Mouse (Mus musculus): ENCODE data around the gene Defb20.

DNA sequence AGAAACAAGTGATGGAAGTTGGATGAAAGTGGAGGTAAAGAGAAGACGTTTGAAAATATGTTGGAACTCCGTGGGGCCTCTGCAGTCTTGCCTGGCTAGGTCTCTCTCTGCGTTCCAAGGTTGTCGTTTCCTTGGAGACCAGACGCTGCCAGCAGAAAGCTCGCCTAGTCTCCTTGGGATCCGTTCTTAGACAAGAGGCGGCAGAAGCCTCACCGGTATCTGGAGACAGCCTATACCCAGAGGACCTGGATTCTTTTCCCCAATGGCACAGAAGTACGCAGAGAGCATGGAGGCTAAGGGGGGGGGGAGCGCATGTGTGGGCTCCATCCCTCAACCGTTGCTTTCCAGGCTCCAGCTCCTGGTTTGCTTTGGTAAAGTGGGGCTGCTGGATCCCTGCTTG lies 49.4 kb upstream of the Defb20 start:
- TF ChIP-seq CTCF (IDR thresholded peaks at IDR 0.05; ENCODE audit: insufficient read depth, low read length), result no peak
- TF ChIP-seq POLR2A (IDR thresholded peaks at IDR 0.05; ENCODE audit: borderline replicate concordance, extremely low read depth, low read depth, low read length), result no peak

Measured in lung, adult 2 months (tissue).